Mouse (Mus musculus) adrenal gland, adult 18-20 months (tissue): ENCODE data around the gene Arhgap25. TPM values are rescaled to one million over a fixed set of nuclear protein-coding genes. Genes with fewer than 3 reads are reported as not detected.
"Not testable (repeated sequence)": the region's sequence is repeated elsewhere in the genome, so short reads cannot be mapped to it uniquely, and the experiment has no call there.

Experiments
- DNase-seq, 2 experiments: peaks; one replicate each; pipeline ENCODE4 v3.0.0; 2021 to 2022; ENCODE audit warnings: low spot score in 2 of 2
- long read RNA-seq, 2 experiments: library from polyadenylated mRNA; stranded (forward); transcript quantifications; one replicate each; pipeline ENCODE4 v2.0.0; 2021
- total RNA-seq, 2 experiments: library from RNA; stranded (reverse); gene quantifications; 1 replicate in 1 of 2; 2 replicates in 1 of 2; pipeline ENCODE4 v1.2.3; 2021

Arhgap25 gene
- 1 to 10 TPM; 2.9 to 5.0 TPM for total RNA-seq
- long read RNA-seq, experiment 1, transcript Arhgap25-203 (11 exons, 3,671 nt) = major isoform, 8 of 11 reads
- long read RNA-seq, experiment 1, partial matches to known transcripts = 2 of 11 reads
- long read RNA-seq, experiment 1, other reads (novel, unspliced or antisense) = 0 of 11 reads
- long read RNA-seq, experiment 2, partial matches to known transcripts = 0 of 4 reads
- long read RNA-seq, experiment 2, other reads (novel, unspliced or antisense) = 0 of 4 reads

GRCm38 (mm10) chr6:87532953-87533710 lies at the start of gene Arhgap25:
Gene Arhgap25 (minus strand): TSS chr6:87533259.
- no peak for DNase-seq

DNA sequence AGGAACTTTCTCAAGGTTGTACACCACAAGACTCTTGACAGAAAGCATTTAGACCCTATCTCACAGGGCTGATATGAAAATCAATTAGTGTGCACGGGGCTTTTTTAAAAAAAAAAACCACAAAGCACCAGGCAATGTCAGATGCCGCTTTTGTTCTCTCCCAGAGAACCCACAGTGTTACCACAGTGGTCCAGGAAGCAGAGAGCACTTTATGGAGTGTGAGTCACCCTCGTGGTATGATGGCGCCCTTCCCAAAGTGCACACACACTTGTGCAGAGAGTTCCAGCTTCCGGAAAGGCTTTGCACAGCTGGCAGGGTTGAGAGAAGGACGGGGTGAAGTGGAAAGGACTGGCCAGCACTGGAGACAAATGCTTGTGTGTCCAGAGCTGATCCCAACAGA lies 49.4 kb upstream of the Arhgap25 start:
- DNase-seq = no peak

DNA sequence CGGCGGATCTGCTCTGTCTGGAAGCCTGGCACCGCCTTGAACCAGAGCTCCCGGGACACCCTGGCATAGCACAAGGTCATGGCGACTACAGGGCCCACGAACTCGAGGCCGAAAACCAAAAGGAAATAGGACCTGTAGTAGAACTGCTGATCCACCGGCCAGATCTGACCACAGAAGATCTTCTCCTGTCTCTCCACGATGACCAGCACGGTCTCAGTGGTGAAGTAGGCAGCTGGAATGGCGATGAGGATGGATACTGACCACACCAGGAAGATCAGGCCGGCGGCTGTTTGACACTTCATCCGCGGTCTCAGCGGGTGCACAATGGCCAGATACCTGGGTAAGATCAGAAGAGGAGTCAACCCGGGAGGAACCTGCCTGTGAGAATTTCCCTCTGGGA lies 48.5 kb upstream of the Arhgap25 start:
- no peak for DNase-seq

GRCm38 (mm10) chr6:87581071-87581470 lies 48.0 kb upstream of the Arhgap25 start:
- DNase-seq = no peak

GRCm38 (mm10) chr6:87578247-87578646 lies 45.2 kb upstream of the Arhgap25 start:
- DNase-seq = no peak

DNA sequence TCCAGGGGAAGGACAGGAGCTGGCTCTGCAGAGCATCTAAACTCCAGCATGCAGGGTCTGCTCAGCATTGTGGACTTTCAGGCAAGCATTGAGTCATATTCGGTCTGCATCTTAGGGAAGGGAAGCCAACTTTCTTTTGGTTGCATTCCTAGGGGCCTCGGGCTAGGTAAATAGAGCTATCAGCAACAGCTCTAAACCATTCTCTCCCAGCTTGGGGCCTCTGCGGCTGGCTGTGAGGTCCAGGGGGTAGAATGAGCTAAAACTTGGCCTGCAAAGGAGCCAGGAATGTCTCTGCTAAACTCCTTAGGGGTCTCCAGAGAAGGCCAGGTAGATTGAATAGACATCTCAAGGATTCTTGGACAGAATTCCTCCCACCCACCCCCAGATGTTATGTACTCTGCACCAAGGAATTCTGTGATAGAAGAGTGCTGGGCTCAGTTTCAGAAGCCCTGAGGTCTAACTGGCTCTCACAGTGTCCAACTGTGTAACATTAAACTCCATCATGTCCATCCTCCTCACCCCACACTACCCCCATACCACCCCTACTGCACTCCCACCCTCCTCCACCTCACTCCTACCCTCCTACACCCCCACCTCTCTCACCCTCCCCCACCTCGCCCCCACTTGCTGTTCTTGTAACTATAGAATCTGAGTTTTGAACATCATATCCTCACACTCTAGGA lies 43.7 kb upstream of the Arhgap25 start:
- no peak for DNase-seq

GRCm38 (mm10) chr6:87571863-87572262 lies 38.8 kb upstream of the Arhgap25 start:
- not testable (repeated sequence) for DNase-seq

- DNase-seq = no peak
Observed at GRCm38 (mm10) chr6:87567686-87568593, 34.9 kb upstream of the Arhgap25 start.

DNA sequence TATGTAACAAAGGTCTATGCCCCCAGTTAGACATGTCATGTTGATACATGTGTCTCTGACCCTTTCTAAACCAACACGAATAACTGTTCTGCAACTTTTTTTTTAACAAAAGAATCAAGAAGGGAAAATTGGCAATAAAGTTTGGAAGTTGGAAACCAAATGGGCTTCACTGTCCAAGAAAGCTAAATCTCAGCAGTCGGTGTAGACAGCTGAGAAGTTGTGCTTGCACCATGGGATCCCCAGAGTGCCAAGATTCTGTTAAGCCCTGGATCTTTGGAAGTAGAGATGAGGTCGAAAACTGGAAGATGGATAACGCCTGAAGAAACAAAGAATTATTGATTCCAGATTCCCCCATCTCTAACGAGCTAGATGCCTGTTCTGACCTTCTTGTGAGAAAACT lies 32.1 kb upstream of the Arhgap25 start:
- no peak for DNase-seq

- no peak for DNase-seq
Observed at GRCm38 (mm10) chr6:87564356-87564755, 31.3 kb upstream of the Arhgap25 start.

- no peak for DNase-seq
Observed at GRCm38 (mm10) chr6:87553724-87554123, 20.7 kb upstream of the Arhgap25 start.

DNA sequence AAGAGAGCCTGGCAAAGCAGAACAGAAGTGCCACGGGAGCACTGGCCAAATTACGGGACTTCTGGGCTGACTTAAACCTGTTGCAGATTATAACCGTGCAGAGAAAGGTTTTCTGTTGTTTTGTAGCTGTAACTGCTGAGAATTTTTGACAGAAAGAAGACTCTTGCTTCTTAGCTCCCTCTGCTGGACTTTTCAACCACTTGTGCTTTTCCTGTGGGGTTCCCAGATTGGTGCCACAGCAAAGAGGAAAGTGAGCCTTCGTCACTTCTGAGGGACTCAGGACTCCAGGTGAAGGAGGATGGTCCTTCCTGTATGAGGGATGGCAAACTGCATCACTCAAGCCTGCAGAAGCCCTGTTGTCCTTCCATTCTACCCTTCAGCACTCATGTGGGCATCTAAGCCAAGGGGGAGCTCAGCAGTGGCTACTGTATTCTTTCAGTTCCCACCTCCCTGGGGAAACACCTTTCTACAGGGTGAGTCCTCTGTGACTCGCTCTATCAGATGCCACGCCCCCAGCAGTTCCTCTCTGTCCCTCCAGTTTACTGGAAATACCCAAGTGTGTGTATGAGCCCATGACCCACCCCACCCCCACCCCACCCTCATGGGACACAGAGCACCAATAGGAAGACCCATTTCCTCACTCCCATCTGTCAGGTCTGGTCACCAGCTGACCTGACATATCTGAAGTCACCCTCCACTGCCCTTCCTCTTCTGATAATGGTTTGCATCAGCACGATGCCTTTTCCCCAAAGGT lies 19.2 kb upstream of the Arhgap25 start:
- no peak for DNase-seq

GRCm38 (mm10) chr6:87547836-87548235 lies 14.8 kb upstream of the Arhgap25 start:
- DNase-seq = no peak

DNA sequence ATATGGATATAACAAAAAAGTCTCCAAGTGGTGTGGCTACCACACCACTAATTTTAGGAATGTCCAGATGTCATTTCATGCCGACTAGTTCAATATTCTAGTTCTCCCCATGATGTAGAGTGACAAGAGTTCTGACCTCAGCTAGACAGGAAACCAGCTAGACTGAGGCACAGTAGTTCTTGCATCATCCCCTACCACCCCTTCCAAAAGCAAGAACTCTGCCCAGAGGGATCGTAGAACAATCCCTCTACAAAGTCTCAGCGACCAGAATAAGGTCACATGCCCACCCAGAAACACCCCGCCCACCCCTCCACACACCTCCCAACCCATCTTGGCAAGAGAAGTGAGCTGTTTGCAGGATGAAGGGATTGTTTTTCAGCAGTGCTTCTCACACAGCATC lies 14.4 kb upstream of the Arhgap25 start:
- DNase-seq = no peak

DNA sequence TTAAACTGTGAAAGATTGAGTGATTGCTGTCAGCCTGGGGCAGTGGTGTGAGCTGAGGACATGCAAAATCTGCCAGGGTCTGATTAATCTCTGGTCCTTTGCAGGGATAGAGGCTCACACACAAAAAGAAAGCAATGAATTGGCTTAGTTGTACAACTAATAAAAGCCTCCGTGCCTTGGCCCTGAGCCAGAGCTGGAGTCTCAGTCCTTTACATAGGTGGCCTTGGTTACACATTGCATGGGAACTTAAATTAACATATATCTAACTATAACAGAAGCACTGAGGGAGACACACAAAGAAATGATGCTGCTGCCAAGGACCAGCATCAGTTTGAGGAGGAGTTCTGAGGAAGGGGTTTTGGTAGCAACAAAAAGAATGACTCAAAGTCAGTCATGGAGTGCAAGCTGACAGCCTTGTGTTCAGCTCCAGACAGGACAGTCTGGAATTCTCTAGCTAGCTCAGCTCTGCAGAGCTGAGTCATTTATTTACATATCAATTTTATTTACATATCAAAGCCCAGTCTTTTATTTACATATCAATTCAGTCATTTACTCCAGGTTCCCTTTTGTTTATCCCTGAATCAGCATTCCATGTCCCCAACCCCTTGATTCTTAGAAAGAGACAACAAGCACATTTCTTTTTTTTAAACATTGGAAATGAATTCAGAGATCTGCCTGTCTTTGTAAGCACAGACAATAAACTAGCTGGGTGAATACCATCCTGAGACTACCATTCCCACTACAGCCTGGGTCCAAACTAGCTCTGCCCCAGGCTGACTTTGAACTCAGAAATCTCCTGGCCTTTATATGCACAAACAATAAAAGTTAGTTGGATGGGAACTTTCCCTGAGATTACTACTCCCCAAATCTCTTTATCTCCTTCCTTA lies 12.5 kb upstream of the Arhgap25 start:
- DNase-seq = no peak

DNA sequence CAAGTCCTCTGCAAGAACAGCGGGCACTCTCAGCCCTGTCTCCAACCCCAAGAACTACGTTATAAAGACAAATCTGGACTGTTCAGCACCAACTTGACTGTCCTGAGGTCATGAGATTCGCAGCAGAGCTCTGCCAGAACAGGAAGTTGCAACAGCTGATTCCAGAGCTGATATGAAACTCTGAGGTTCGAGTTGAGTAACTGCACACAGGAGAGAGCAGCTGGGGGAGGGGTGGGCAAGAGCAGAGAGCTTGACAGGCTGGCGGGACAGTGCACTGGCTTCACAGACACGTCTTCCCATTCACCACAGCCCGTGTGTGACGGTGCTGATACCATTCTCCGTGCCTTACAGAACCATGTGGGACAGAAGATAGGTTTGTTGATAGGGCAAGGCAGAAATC lies 9.0 kb upstream of the Arhgap25 start:
- DNase-seq = peak in 1 of 2 experiments; percentile 29

DNA sequence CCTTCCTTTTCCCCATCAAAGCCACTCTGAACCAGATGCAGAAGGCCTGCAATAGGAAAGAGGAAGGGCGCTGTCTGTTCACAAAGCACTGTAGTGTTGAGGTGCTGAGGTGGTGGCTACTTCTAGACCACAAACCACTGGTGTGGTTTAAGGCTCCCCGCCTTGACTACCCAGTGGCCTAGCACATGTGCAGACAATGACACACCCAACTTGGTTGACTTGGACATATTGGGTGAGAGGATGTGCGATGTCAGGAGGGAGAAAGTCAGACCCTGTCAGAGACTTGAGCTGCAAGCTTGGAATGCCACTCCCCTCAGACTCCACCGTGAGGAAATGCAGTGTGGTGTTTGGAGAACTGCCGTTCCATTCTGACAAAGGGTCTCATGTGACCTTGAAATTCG lies 8.1 kb upstream of the Arhgap25 start:
- DNase-seq = no peak

- DNase-seq = no peak
Observed at GRCm38 (mm10) chr6:87538376-87539270, 5.6 kb upstream of the Arhgap25 start.
